Mouse (Mus musculus): ENCODE measurements around the gene Scgb3a1. TPM values are rescaled to one million over a fixed set of nuclear protein-coding genes. Genes with fewer than 3 reads are reported as not detected.

The Scgb3a1 gene
- polyA plus RNA-seq, 1 experiment = not detected

DNA sequence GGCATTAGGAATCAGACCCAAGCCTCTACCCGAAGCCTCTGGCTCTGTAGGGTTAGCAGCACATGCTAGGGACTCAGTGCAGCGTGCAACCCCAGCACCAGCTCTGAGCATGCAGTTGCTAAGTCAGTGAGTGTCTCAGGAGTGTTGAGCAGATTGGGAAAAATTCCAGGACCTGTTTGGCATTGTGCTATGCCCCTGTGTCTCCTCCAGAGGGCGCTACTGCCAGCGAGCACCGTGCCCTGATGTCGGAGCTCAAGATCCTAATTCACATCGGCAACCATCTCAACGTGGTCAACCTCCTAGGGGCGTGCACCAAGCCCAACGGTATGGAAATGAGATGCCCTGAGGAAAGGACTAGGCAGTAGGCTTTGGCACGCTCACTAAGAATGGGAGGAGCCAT, 27.0 kb upstream of the Scgb3a1 start:
- no peak overlapping the region for H3K4me3 ChIP-seq (ENCODE audit: insufficient read depth, poor library complexity, severe bottlenecking)
- no peaks in the 10 kb centered on the region for H3K79me3 ChIP-seq (ENCODE audit: low read depth)
- H3K36me3 ChIP-seq (ENCODE audit: control insufficient read depth, insufficient read depth) = no peaks in the 10 kb centered on the region
- no peak for TF ChIP-seq MAX (IDR thresholded peaks at IDR 0.05)
- no peak for TF ChIP-seq CEBPB (IDR thresholded peaks at IDR 0.05; ENCODE audit: low read depth)
- no peak for TF ChIP-seq USF1 (IDR thresholded peaks at IDR 0.05; ENCODE audit: low read depth)
- no peak for TF ChIP-seq MYOD1 (IDR thresholded peaks at IDR 0.05; ENCODE audit: control insufficient read depth, insufficient read length, low read depth)
- TF ChIP-seq CTCF (IDR thresholded peaks at IDR 0.05; ENCODE audit: control insufficient read depth, insufficient read depth, insufficient read length) = no peak
- TF ChIP-seq MYOG (IDR thresholded peaks at IDR 0.05; ENCODE audit: control insufficient read depth, extremely low read depth, insufficient read length) = no peak
- TF ChIP-seq FOSL1 (IDR thresholded peaks at IDR 0.05; ENCODE audit: insufficient read depth, low read length, poor library complexity, severe bottlenecking) = no peak
- no peaks in the 10 kb centered on the region for H3K79me2 ChIP-seq (ENCODE audit: control insufficient read depth, insufficient read depth)
- peaks cover 47% of the 10 kb centered on the region for H3K27me3 ChIP-seq (ENCODE audit: control insufficient read depth, insufficient read depth, insufficient read length)
- no peak overlapping the region for H3ac ChIP-seq (ENCODE audit: control insufficient read depth, insufficient read length, low read depth)

GRCm38 (mm10) chr11:49645677-49646076, 17.7 kb upstream of the Scgb3a1 start:
- H3K4me3 ChIP-seq (ENCODE audit: insufficient read depth, poor library complexity, severe bottlenecking) = no peak overlapping the region
- no peaks in the 10 kb centered on the region for H3K79me2 ChIP-seq (ENCODE audit: control insufficient read depth, insufficient read depth)
- H3K27me3 ChIP-seq (ENCODE audit: control insufficient read depth, insufficient read depth, insufficient read length) = peaks cover 23% of the 10 kb centered on the region
- no peaks in the 10 kb centered on the region for H3K79me3 ChIP-seq (ENCODE audit: low read depth)
- H3ac ChIP-seq (ENCODE audit: control insufficient read depth, insufficient read length, low read depth) = no peak overlapping the region
- TF ChIP-seq MAX (IDR thresholded peaks at IDR 0.05) (no peak), MYOD1 (IDR thresholded peaks at IDR 0.05; ENCODE audit: control insufficient read depth, insufficient read length, low read depth) (no peak), CEBPB (IDR thresholded peaks at IDR 0.05; ENCODE audit: low read depth) (no peak), USF1 (IDR thresholded peaks at IDR 0.05; ENCODE audit: low read depth) (no peak), CTCF (IDR thresholded peaks at IDR 0.05; ENCODE audit: control insufficient read depth, insufficient read depth, insufficient read length) (no peak), MYOG (IDR thresholded peaks at IDR 0.05; ENCODE audit: control insufficient read depth, extremely low read depth, insufficient read length) (no peak), FOSL1 (IDR thresholded peaks at IDR 0.05; ENCODE audit: insufficient read depth, low read length, poor library complexity, severe bottlenecking) (no peak)
- H3K36me3 ChIP-seq (ENCODE audit: control insufficient read depth, insufficient read depth) = no peaks in the 10 kb centered on the region

DNA sequence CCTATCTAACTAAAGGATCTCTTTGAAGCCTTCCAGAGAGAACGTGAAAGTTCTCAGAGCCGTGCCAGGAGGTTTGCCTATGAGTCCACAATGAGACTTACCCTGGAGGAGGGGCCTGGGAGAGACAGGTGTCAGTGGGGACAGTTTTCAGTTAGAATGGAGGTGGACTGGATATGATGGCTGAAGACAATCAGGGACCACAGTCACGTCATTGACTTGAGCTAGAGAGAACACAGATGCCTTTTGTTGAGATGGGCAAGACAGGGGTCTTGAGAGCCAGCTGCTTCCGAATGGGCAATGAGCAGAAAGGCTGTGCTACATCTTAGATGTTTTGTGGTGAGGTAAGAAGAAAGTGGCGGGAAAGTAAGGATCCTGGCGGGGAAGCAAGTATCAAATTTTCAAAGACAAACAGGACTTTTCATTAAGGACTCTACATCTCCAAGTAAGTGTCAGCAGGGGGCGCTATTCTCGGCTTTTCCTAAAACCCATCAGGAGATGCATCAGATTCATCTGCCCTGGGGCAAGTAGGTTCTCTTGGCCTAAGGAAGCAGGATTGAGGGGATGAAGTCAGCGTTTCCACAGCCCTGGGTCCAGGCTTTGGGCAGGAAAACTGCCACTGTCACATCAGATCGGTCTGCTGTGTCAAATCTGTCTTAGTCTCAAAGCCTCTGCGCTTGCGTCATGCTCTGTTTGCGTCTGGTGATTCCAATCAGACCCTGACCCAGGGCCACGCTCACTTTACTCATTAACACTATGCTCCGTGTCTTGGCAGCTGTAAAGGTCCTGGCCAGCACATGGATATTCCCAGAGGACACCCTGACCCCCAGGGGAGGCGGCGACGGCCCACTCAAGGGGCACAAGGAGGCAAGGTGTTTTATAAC, 13.1 kb upstream of the Scgb3a1 start:
- H3ac ChIP-seq (ENCODE audit: control insufficient read depth, insufficient read length, low read depth) = no peak overlapping the region
- H3K4me3 ChIP-seq (ENCODE audit: insufficient read depth, poor library complexity, severe bottlenecking) = no peak overlapping the region
- no peaks in the 10 kb centered on the region for H3K36me3 ChIP-seq (ENCODE audit: control insufficient read depth, insufficient read depth)
- TF ChIP-seq MYOG (IDR thresholded peaks at IDR 0.05; ENCODE audit: control insufficient read depth, extremely low read depth, insufficient read length) = no peak
- TF ChIP-seq FOSL1 (IDR thresholded peaks at IDR 0.05; ENCODE audit: insufficient read depth, low read length, poor library complexity, severe bottlenecking) = no peak
- TF ChIP-seq MAX (IDR thresholded peaks at IDR 0.05) = no peak
- no peak for TF ChIP-seq CEBPB (IDR thresholded peaks at IDR 0.05; ENCODE audit: low read depth)
- TF ChIP-seq CTCF (IDR thresholded peaks at IDR 0.05; ENCODE audit: control insufficient read depth, insufficient read depth, insufficient read length) = no peak
- TF ChIP-seq MYOD1 (IDR thresholded peaks at IDR 0.05; ENCODE audit: control insufficient read depth, insufficient read length, low read depth) = no peak
- no peak for TF ChIP-seq USF1 (IDR thresholded peaks at IDR 0.05; ENCODE audit: low read depth)
- no peaks in the 10 kb centered on the region for H3K79me3 ChIP-seq (ENCODE audit: low read depth)
- peaks cover 12% of the 10 kb centered on the region for H3K27me3 ChIP-seq (ENCODE audit: control insufficient read depth, insufficient read depth, insufficient read length)
- no peaks in the 10 kb centered on the region for H3K79me2 ChIP-seq (ENCODE audit: control insufficient read depth, insufficient read depth)

DNA sequence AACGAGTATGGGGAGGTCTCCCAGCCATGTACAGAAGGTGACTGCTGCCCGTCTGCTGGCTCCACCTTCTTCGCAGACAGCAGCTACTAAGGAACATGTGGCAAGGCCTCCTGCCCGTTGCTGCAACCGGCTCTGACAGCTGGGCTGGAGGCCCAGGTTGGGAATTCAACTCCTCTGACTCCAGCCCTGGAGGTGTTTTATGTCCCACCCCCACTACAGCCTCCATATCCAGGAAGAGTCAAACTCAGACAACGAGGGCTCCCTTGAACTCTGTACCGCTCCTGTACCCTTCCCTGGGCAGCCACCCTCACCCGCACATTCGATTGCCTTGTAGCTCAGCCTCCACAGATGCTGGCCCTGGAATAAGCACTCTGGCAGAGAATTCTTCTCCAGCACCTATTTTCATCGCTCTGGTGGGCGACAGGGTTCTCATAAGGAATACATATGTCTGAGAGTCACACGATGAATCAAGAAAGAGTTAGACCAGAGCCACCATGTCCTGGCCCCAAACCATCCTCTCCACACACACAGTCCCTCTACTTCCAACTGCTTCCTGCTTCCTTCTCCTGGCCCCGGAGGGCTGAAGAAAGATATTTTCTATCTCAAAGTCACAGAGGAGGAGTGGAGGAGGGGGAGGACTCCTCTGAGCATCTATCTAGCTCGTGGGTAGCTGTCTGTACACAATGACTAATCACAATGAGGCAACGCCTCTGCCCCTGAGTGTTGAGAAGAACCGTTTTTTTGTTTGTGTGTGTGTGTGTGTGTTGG, 12.2 kb upstream of the Scgb3a1 start:
- H3K79me3 ChIP-seq (ENCODE audit: low read depth) = no peaks in the 10 kb centered on the region
- H3K79me2 ChIP-seq (ENCODE audit: control insufficient read depth, insufficient read depth) = no peaks in the 10 kb centered on the region
- H3K4me3 ChIP-seq (ENCODE audit: insufficient read depth, poor library complexity, severe bottlenecking) = no peak overlapping the region
- peaks cover 9% of the 10 kb centered on the region for H3K27me3 ChIP-seq (ENCODE audit: control insufficient read depth, insufficient read depth, insufficient read length)
- no peaks in the 10 kb centered on the region for H3K36me3 ChIP-seq (ENCODE audit: control insufficient read depth, insufficient read depth)
- H3ac ChIP-seq (ENCODE audit: control insufficient read depth, insufficient read length, low read depth) = no peak overlapping the region
- TF ChIP-seq MYOD1 (IDR thresholded peaks at IDR 0.05; ENCODE audit: control insufficient read depth, insufficient read length, low read depth) (no peak), USF1 (IDR thresholded peaks at IDR 0.05; ENCODE audit: low read depth) (no peak), CEBPB (IDR thresholded peaks at IDR 0.05; ENCODE audit: low read depth) (no peak), CTCF (IDR thresholded peaks at IDR 0.05; ENCODE audit: control insufficient read depth, insufficient read depth, insufficient read length) (no peak), FOSL1 (IDR thresholded peaks at IDR 0.05; ENCODE audit: insufficient read depth, low read length, poor library complexity, severe bottlenecking) (no peak), MYOG (IDR thresholded peaks at IDR 0.05; ENCODE audit: control insufficient read depth, extremely low read depth, insufficient read length) (no peak), MAX (IDR thresholded peaks at IDR 0.05) (no peak)

DNA sequence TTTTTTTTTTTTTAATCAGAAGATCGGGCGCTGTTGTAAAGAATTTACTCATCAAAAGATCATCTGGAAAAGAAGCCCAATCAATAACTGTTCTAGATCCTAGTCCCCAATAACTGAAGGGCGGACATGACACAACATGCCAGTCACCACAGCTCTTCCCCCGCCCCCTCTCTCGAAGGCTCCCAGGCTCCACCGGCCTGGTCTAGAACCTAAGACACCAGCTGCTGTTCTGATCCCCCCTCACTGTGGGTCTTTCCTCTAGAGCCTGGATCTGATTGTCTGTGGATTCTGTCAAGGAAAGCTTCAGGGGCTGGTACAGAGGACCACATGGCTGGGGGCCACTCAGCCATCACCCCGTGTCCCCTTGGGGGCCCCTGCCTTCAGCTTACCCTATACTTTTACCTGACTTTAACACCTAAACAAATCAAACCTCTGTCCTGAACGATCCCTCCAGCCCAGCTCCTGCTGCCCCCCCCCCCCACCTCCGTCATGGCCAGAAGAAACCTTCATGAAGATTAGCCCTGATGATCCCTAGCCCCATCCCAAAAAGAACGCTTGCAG, 11.6 kb upstream of the Scgb3a1 start:
- Histone ChIP-seq H3K27me3 (ENCODE audit: control insufficient read depth, insufficient read depth, insufficient read length) (peaks cover 5% of the 10 kb centered on the region), H3K36me3 (ENCODE audit: control insufficient read depth, insufficient read depth) (no peaks in the 10 kb centered on the region), H3ac (ENCODE audit: control insufficient read depth, insufficient read length, low read depth) (no peak overlapping the region), H3K4me3 (ENCODE audit: insufficient read depth, poor library complexity, severe bottlenecking) (no peak overlapping the region), H3K79me2 (ENCODE audit: control insufficient read depth, insufficient read depth) (no peaks in the 10 kb centered on the region), H3K79me3 (ENCODE audit: low read depth) (no peaks in the 10 kb centered on the region)
- TF ChIP-seq USF1 (IDR thresholded peaks at IDR 0.05; ENCODE audit: low read depth) (no peak), CEBPB (IDR thresholded peaks at IDR 0.05; ENCODE audit: low read depth) (no peak), MAX (IDR thresholded peaks at IDR 0.05) (no peak), MYOD1 (IDR thresholded peaks at IDR 0.05; ENCODE audit: control insufficient read depth, insufficient read length, low read depth) (no peak), FOSL1 (IDR thresholded peaks at IDR 0.05; ENCODE audit: insufficient read depth, low read length, poor library complexity, severe bottlenecking) (no peak), MYOG (IDR thresholded peaks at IDR 0.05; ENCODE audit: control insufficient read depth, extremely low read depth, insufficient read length) (no peak), CTCF (IDR thresholded peaks at IDR 0.05; ENCODE audit: control insufficient read depth, insufficient read depth, insufficient read length) (no peak)

Measured in C2C12 (cell line).